Mouse (Mus musculus): ENCODE data around the gene Itga6.

The Itga6 gene

DNA sequence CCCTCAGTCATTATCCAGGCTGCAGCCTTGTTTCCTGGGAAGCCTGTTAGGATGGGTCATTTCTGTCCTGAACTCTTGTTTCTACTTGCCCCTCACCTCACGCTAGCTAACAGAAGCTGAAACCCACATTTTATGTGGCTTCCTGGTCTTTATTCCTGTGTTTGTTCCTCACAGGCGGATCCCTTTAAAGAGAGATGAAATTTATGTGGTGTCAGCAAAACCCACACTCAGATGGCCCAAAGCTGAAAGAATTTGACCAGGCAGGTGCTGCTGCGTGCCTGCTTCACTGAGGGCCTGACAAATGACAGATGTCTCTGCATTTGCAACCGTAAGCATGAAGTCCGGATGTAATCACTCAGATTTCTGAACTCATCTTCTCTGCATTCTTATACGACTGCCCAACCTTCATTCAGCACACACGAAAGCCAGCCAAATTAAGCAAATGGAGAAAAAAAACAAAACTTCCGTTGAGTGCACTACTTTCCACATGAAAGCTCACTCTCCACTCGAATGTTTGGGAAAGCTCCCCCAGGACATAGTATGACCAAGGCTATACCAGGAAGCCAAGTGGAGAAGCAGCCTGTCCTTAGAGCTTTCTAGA, 10.5 kb upstream of the Itga6 start:
- no peak for DNase-seq

DNA sequence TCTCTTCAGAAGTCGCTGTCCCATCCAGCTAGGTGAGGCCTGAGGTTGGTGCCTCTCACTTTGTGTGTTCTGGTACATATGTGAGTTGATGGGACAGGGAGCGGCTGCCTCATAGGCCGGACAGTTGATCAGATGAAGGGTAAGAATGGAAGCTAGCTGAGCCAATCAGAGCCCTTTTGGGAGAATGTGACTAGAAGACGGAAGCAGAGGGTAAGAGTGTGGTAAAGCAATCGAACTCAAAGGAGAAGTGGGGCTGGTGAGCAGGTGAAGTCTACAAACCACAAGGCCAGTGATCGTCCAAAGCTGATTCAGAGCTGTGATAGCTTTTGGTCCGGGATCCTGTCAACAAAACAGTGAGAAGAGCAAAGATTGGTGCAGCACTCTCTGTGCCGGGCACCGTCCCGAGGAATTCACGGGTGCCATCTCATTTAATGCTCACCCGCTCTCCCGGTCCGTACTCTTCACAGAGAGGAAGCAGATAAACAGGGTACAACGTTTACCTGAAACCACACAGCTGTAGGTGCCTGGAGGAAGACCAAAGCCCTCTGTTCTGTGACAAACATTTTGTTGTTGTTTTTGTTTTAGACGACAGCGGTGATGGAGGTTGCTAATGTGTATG, 9.8 kb upstream of the Itga6 start:
- no peak for DNase-seq

DNA sequence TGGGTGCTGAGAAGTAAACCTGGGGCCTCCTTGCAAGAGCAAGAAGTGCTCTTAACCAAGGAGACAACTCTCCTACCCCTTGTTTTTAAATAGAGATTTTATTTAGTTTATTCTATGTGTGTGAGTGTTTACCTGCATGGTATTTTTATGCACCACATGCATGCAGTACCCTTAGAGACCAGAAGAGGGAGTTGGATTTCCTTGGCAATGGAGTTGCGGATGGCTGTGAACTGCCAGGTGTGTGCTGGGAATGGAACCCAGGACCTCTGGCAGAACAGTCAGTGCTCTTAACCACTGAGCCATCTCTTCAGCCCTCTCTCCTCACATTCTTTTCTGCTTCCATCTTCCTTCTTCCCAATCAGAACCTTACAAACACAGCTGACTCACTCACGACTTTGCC, 9.2 kb upstream of the Itga6 start:
- no peak for DNase-seq

DNA sequence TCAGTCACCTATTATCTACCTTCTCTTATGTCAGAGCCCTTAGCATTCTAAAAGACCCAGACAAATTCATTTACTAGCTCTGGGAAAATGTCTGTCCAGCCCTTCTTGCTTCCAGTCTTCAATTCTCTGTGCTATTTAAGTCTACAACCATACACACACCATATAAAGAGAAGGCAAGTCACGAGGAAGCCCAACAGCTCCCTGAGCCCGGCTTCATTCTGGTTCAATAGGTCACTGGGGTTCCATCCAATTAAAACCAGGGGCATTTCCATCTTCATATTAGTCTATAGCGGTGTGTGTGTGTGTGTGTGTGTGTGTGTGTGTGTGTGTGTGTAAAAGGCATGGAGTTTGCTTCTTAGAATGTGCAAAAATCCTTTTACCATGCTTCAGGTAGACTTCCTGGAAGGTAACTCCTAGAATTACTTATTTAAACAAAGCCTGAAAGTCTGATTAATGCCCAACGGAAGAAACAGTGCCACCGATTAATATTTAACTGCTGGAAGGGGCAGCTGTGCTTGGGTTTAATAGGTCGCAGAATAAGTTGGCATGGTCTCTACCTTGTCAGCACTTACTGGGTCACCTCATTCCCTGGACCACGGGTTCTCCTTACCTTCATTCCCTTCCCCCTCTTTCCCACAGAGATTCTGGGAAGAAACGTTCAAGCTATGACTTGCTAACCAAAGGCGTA, 6.1 kb upstream of the Itga6 start:
- peak; percentile 72 for DNase-seq

DNA sequence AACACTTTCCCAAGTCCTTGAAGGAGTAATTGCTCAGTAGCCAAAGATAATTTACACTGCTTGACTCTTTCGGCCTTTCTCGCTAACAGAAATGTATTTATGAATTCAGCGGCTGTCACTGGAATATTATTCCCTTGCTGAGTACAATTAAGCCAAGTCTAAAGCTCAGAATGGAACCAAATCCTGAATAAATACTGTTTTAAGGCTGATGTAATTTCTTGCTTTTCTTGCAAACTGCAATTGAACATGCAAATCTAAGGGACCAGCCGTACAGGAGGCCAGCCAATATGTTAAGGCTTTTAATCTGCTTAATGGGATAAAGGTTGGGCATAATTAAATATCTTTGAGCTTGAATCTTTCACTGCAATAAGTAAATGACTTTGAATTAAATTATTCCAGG, 2.9 kb upstream of the Itga6 start:
- DNase-seq: no peak

DNA sequence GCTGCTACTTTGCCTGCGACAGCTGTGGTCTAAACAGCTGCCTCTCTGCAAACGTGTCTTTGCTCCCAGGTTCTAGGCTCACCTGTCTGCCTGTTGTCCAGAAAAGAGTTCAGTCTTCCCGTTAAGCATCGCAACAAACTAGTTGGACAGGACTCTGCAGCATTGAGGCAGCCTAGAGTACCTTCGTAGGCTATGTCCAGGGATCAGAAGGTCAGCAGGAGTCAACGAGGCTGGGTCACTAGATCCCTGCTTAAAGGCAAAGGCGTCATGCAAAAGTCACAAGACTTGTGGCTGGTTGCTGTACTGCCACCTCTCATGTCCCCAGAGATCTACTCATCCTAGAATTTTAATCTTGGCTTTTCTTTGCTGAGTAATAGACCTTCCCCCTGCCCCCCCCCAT, 2.0 kb upstream of the Itga6 start:
- no peak for DNase-seq

DNA sequence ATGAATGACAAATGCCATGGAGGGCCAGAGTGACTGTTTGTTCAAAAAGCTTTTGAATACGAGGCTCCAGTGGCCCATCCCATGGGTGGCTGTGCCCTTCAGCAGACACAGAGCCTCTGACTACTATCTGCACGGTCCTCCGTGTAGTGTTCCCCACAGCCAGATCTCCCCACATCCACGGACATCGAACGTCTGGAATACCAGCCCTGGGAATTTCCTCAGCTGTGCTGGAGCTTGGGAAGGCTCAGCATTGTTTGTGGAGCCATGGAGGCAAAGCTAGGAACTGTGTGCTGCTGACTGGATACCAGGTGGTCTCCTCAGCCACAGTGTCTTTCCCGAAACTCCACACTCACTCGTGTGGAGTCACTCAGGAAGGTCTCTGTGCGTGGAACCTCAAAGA, 1.1 kb upstream of the Itga6 start:
- no peak for DNase-seq

DNA sequence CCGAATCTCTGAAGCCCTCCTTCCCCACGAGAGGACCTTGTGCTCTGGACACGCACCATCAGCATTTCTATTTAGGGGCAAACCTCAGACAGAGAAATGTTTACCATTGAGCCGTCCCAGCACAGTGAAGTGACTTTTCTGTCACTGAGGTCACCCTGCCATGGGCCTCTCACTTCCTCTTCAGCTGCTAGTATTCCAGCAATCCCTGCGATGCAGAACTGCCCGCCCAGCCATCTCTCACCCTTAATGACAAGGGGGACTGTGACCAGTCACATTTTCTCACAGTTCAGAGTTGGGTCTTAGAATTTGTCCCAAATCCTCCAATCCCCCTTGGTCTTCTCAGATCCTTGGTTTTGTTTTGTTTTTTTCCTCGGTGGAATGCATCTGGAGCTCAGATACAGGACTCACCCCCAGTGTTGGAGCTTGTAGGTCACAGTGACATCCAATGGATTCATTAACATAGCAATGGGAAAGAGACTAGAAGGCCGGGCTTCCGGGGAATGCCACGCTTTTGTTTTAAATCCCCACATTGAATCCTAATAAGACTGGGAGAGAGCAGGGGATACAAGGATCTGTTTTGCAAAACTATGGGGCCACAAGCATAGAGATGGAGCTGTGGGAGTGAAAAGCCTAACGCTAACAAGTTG, 432 bp upstream of the Itga6 start:
- DNase-seq: no peak

DNA sequence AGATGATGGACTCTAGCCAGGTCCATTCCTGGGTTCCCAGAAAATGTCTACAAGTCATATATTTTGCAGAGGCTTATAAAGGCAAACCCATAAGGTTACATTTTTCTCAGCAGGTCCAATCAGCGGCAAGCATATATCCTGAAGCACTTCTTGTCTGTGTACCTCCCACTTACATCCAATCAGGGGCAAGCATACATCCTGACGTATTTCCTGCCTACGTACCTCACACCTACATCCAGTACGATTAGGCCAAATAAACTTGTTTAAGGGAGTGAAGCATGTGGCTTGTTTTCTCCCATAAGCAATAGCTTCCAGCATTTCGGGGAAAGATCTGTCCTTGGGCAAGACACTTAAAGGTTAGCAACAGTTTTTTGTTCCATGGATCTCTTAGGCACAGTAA, 3.0 kb downstream of the Itga6 start:
- no peak for DNase-seq

DNA sequence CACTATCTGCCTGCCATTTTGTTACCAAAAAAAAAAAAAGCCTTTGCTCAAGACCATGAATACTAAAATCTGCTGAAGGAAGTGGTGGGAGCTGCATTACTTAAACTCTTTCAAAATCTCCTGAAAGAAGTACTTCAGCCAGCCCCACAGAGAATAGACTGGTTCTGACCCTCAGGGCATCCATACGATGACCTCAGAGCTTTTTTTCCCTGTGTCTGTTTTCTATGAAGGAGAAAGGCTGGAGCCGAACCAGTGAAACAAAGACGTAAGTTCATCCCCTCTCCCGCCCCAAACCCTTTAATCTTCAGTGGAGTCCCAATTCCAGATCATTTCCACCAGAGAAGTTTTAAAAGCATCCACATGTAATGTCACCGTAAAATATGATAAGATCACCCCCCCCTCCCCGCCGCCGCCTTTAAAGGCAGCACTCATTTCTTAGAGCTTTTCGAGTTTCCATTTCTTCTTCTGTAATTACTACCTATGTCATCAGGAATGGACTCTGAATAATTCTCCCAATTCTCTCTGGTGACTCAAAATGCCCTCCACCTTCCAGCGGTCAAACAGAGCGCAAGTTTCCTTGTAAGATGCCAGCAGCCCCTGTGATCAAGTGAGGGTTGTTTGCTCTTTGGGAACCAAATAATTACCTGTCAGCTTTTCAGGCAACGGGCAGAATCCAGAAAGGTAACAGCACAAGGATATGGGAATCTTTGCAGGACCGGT, 4.1 kb downstream of the Itga6 start:
- no peak for DNase-seq

DNA sequence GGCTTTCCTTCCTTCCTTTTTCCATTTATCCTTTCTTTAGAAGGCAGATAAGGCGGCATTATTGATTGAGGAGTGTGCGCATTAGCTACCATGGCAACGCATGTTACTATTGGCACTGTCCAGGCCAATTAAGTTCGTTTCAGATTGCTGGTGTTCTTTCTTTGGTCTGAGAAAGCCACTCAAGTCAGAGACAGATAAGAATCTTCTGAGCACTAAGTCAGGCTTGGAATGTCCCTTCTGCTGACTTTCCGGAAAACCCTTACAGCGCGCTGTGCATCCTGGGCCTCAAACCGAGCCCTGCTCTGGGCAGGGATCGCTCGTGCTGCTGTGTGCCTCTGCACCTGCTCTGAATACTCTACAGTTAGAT, 4.7 kb downstream of the Itga6 start:
- DNase-seq: no peak

DNA sequence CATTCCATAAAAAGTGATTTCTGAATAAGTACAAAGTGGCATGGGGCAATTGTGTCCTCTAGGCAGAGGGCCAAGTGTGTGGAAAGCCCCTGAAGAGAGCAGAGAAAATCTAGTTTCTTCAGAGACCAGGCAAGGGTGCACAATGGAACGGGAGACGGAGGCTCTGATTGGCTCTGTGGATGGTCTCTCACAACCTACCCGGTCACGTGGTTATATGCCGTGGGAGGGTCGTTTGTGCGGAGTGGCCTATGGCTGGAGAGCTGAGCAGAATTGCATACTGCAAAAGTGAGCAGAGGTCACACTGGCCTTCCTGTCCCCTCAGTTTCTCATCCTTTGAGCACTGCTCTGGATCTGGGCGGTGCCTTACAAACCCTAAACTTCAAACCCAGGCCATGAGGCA, 5.9 kb downstream of the Itga6 start:
- DNase-seq: no peak

DNA sequence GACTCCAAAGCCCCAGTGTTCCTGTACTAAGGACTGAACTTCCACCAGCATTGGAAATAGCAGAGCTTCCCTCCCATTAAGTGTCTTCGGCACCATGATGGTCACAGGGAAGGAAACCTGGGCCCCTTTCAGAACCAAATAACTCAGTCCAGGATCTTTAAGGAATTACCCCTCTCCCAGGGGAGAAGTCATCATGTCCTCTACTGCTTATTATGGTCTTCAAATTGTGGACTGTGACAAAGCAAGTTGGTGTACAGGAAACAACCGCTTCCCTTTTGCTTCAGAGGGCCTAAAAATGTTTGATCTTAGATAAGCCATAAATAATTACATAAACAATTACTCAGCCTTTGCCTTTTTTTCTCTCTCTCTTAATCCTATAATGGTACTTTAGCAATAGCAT, 6.4 kb downstream of the Itga6 start:
- no peak for DNase-seq

DNA sequence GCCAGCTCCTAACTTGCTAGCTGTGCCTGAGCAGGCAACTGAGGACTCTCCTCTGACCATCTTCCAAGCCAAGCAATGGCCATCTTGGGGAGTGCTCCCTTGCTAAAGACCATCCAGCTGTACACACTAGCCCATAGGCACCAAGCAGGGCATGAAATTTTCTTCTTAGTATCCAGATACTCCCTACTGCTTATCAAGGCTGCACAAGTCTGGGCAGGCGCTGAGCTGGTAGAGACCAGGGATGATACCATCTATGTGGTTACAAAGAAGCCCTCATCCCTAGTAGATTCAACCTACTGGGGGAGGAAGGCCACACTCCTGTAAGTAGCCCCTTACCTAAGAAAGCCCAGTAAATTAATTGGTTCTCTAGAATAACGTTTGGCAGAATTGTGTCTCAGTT, 7.0 kb downstream of the Itga6 start:
- no peak for DNase-seq

DNA sequence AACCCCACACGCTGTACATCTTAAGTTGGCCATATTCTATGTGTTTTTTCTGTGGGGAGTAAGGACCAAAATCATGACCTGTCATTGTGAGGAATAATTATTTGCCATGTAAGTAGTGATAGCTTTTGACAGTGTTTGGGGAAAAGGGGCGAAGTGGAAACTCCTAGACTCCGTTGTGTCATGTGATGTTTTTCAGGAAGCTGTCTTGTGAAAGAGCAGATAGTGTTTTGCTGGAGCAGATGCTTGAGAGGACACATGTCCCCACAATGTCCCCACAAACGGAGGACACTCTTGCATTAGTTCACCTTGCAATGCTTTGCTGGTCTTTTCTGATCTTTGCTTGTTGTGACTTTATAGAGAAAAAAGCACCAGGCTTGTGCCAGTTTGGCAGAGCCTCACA, 7.7 kb downstream of the Itga6 start:
- no peak for DNase-seq

DNA sequence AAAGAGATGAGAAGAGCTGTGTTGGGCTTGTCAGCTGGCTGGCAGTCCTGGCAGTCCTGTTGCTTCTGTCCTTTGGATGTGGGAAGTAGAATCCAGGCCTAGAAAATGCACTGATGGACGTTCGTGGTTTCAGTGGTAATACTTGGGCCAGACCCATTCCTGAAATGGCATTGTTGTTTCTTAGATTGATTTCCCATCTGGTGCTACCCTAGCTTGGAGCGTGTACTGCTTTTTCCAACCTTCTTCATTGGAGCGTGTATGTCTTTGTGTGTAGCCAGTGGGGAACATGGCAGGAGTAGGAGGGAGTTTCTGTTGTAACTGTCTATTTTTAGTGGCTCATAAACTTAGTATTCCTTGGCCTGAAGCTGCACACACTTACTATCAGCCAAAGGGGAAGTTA, 10.3 kb downstream of the Itga6 start:
- no peak for DNase-seq

DNA sequence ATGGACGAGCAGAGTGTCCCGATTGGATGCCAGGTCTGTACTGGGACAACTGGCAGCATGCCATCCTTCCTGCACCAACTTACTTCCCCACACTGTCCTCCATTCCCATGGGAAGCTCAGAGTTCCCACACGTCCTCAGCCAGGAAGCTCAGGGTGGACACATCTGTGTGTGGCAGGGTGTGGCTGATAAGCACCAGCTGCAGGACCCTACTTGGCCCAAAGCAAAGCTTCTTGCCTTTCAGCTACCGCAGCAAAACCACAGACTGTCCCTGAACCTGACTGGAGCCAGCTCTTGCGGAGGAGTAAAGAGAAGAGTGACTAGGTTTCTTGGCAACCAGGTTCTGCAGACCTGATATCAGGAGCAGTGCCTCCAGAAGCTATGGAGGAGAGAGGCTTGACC, 11.7 kb downstream of the Itga6 start:
- DNase-seq: peak; percentile 21

DNA sequence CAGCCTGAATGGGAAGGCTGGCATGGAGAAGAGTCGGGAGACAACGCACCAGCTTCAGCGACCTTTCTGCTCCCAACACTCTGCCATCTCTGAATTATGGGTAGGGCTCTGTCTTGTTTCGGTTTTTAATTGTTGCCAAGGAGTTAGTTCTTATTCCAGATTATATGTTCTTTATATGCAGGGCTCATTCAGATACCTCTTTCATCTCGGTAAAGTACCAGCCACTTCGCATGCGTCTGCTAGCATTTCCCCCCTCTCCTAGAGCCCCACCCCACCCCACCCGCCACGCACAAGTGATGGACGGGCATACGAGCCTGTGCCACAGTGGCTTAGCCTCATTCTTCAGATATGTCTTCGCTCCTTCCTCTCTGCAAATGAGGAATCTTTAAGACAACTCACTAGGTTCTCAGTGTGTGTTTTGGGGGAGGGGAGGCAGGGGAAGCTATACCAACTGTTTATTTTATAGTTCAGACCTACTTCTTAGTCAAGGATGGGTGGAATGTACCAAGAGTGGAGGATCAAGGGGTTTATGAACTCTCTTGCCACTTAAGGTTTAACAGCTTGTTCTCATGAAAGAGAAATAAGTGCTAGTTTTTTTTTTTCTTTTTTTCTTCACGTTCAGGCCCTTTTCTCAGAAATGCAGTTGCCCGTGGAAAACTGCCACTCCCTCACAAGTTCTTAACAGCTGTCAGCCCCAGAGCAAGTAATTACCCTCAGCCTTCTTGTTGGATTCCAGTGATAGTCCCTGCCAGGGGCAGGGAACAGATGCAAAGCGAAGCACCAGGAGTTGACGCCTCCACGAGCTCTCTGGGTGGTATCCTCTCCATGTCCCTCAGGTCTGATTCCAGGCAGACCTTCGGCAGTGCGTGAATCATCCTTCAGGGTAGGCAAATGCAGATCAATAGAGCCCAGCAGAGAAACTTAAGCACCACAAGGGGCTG, 13.4 kb downstream of the Itga6 start:
- no peak for DNase-seq

DNA sequence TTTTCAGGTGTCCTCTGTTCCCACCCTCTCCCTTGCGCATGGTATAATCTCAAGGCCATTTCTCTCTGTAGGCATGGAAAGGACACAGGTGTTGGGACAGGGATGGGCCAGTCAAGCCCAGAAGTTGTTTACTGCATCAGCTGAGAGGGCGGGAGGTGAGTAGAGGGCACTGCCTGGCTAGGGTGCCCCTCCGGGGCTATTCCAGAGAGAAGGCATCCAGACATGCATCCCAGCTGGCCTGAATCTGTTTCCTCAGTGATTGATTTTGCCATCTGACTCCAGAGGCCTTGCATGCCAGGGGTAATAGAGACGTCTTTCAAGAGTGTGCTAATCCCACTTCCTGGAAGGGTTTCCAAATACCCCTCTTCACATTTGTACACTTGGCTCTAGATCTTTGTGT, 14.7 kb downstream of the Itga6 start:
- no peak for DNase-seq

DNA sequence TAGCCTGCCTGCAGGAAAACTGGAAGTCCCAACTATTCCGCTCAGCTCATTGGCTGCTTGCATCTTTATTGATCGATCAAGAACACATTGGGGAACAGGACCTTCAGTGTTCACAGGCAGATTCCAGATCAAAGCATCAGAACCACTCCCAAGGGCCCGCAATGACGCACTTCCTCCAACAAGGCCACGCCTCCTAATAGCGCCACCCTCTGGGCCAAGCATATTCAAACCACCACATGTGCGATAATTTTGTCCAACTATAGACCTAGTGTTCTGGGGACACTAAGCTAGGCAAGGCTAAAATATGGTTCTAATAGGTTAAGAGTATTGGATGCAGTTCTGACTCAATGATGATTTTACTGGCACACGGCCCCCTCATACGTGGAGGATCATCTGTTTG, 15.7 kb downstream of the Itga6 start:
- no peak for DNase-seq

DNA sequence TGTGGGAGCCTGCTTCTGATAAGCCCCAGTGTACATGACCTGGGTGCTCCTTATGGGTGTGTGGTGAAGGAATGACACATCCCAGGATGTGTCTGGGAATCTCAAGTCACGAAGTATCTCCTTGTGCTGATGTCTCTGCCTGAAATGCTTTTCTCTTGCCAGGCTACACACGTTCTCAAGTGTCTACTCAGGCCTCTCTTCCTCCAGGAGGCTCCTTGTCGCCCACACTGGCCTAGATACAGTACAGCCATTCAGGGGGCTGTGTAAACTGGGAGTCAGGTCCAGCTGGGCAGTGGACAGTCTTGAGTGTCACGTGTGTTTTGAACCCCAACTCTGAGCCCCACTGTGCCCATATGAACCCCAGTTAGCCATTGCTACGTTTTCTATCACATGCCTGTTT, 19.1 kb downstream of the Itga6 start:
- no peak for DNase-seq

DNA sequence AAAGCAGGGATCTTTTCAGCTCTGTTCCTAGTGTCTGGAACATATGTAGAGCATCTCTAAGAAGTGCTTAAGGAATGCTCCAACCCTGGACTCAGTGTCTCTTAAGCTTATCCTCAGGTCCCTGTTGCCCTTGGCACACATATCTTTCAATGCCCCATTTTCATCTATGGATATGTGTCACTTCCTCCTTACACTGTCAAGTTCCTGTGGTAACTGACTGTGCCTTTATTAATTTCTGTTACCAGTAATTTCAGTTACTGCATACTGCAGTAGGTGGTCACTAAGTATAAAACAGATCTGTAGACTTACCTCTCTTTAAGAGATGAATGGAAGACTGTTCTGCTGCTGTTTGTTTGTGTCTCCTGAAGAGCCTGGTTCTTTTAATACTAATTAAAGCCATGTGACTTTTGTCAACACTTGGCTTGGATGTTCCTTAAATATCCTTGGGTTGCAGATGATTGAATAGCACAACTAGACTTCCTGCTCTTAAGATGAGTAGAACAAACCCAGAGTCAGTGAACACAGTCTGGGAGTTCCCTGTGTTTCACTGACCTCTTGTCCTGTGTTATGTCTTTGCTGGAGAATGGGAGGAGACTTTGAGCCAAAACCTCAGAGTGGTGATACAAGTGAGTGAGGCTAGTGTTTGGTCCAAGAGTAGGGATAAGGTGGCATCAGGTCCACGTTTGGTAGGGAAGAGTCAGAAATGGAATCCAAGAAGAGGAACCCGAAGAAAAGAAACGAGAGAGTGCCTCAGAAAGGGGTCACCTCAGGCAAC, 19.7 kb downstream of the Itga6 start:
- no peak for DNase-seq

Data from kidney, adult 18-20 months (tissue).